Mouse (Mus musculus) spleen, postnatal 4 days (tissue): ENCODE data around the gene Itfg1.
"Not testable (repeated sequence)": the region's sequence is repeated elsewhere in the genome, so short reads cannot be mapped to it uniquely, and the experiment has no call there.

Experiments
- DNase-seq, 2 experiments: peaks; one replicate each; pipeline ENCODE4 v3.0.0; 2022; ENCODE audit warnings: low spot score in 2 of 2

Gene Itfg1

DNA sequence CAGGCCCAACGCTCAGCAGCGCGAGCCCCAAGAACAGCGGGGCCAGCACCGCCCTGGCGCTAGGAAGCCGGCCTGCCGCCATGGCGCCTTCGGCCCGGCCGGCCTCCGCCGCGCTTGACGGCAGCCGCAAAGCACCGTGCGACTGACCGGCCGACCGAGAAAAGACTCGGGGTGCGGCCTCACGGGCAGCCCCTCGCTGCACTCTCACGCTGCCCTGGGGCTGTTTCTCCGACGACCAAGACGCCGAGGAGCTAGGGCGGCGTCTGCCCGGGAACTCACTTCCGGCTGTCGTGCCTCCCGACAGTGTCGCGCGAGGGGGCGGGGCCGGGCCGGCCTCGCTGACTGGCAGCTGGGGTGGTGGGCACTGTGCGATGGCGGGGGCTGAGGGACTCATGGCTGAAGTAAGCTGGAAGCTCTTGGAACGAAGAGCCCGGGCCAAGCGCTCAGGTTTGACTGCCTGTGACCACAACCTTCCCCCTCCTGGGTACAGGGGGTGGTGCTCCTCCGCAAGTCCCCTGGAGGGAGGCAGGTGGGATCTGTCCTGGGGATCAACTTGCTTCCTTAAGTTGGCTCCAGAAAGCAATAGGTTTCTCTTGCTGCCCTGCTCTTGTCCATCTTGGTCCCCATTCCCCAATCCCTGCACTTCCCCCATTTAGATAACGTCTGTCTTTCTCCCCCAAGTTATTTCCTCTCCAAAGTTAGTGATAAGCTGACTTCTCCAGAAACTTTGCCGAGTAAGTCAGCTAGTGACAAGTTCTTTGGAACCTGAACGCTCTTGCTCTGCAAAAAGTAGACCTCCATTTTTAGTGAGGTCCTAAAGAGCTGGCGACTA, at the start of gene Itfg1, which contains the start of gene Phkb:
Gene Itfg1, minus strand, starts transcription at position 265 of the 832 bp plus-strand sequence.
Gene Phkb, plus strand, starts transcription at position 303 of the 832 bp plus-strand sequence.
- DNase-seq, result peak; percentile 89 to 96

DNA sequence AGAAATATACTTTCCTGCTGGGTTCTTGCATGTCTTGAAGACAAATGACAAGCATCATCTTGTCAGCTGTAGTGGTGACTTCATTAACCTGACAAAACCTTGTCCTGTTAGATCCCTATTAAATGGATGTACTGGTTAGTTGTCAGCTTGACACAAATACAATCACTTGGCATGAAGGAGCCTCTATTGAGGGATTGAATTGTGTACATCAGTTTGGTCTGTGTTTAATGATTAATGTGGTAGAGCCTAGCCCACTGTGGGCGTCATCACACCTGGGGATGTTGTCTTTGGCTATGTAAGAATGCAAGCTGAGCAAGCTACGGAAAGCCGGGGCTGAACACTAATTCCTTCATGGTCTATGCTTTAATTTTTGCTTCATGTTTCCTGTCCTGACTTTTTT, 44.1 kb upstream of the Itfg1 start:
- no peak for DNase-seq

- DNase-seq, result no peak
Measured at GRCm38 (mm10) chr8:85879624-85880023, 38.9 kb upstream of the Itfg1 start.

- DNase-seq, result no peak
Measured at GRCm38 (mm10) chr8:85877976-85878375, 37.3 kb upstream of the Itfg1 start.

GRCm38 (mm10) chr8:85871660-85872059, 30.9 kb upstream of the Itfg1 start:
- no peak for DNase-seq

DNA sequence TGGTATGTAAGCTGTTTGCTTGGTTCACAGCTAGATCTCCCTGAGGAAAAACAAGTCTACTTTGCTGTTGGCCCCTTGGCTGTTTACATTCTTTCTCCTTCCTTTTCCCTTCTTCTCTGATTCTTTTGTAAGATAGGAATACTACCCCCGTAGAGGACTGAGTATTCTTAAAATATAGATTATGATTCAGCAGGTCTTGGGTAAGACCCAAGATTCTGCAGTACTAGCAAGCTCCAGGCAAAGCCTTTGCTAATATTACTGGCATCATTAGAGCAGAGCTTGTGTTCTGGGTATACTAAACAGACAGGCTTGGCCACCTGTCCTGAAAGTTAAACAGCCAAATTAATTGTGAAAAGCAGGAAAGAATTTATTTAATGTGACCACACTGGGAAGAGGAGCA, 21.7 kb upstream of the Itfg1 start:
- DNase-seq, result no peak

- DNase-seq, result no peak
Measured at GRCm38 (mm10) chr8:85860612-85861011, 19.9 kb upstream of the Itfg1 start.

GRCm38 (mm10) chr8:85857227-85857896, 16.6 kb upstream of the Itfg1 start:
- DNase-seq, result not testable (repeated sequence)

DNA sequence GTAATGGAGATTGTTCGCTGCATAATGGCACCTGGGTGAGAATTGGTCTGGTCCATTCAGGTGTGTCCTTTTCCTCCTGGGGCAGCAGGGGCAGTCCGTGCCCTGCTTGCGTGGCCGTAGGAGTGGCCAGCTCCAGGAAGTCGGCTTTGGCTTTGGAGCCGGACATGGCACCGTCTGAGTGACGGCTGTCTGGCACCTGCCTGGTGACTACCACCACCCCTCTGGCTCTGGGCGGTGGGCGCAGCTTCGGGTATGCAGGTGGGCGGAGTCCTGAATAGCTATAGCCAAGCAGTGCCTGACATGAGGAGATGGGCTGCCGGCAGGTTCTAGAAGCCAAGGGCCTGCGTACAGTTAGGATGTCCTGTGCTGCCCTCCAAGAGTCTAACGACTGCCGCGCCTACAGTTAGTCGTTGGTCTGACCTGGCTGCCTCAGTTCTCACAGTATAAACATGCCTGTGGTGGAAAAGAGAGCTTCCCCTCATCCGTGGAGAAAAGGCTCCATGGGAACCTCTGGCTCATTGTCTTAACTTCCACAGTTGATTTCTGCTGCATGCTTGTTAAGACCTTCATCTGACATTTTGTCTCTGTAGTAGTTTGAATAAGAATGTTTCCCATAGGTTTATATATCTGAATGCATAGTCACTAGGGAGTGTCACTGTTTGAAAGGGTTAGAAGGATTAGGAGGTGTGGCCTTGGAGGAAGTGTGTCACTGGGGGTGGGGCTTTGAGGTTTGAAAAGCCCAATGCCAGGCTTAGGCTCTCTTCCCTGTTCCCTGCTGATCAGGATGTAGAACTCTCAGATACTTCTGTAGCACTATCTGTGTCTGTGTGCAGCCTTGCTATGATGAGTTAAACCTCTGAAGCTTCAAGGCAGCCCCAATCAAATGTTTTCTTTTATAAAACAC, 13.8 kb upstream of the Itfg1 start:
- DNase-seq, result no peak

GRCm38 (mm10) chr8:85845887-85846286, 5.2 kb upstream of the Itfg1 start:
- DNase-seq, result no peak

- DNase-seq, result no peak
Measured at GRCm38 (mm10) chr8:85841489-85841795, 721 bp upstream of the Itfg1 start.

- DNase-seq, result no peak
Measured at GRCm38 (mm10) chr8:85839916-85840656, 635 bp downstream of the Itfg1 start.

DNA sequence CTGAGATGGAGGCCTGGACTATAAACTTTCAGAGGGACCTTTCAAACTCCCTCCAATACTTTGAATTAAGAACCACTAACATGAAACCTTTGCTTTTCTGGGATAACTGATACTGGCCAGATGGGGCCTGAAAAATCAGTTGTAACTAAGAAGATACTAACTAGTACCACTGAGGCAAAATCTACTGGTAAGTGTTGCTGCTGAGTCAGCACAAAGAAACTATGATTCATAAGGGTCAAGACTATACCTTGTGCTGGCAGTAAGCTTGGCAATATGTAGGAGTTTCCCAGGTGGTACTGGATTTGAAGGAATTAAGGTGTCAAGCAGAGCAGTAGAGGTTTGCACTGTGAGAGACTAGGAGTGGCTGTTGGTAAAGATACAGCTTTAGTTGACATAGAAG, 27.1 kb downstream of the Itfg1 start:
- DNase-seq, result no peak

DNA sequence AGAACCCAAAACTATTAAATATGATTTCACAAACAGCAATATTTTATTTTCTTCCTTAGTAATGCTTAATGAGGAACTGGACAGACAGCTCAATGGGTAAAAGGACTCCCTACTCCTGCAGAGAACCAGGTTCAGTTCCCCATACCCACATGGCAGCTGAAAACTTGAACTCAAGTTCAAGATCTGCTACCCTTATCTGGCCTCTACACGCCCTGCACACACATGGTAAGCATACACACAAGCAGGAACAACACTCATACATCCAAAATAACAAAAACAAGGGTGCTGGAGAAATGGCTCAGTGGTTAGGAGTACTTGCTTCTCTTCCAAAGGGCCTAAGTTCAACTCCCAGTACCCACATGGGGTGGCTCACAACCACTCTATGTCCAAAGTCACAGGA, 39.3 kb downstream of the Itfg1 start:
- DNase-seq, result no peak

GRCm38 (mm10) chr8:85800164-85800563, 40.6 kb downstream of the Itfg1 start:
- no peak for DNase-seq

- DNase-seq, result not testable (repeated sequence)
Measured at GRCm38 (mm10) chr8:85796392-85796791, 44.3 kb downstream of the Itfg1 start.

DNA sequence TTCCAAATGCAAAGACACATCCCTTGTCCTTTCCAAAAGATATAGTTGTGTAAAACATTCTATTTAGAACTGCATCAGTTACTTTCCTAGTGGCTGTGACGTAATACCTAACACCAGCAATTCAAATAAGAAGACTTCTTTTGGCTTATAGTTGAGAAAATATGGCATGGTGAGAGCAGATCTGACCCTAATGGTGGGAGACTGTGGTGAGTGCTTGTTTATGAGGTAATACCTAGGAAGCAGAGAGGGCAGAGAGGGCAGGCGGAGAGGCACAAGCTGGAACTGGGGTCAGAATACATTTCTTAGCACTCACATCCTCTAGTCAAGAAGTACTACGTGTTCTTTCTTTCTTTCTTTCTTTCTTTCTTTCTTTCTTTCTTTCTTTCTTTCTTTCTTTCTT, 52.4 kb downstream of the Itfg1 start:
- no peak for DNase-seq

DNA sequence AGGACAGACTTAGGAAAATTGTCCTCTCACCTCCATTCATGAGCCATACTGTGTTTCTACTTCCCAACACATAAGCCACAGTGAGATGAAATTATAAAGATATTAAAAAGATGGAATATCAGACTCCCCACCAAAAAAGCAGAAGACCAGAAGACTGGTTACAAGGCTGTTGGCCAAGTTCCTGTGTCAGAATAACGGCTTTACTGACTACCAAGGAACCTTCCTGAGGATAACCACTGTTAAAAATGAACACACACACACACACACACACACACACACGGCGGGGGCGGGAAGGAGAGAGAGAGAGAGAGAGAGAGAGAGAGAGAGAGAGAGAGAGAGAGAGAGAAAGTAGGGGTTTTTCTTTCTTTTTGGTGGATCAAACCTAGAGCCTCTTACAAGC, 52.8 kb downstream of the Itfg1 start:
- no peak for DNase-seq

- no peak for DNase-seq
Measured at GRCm38 (mm10) chr8:85785506-85785905, 55.2 kb downstream of the Itfg1 start.

GRCm38 (mm10) chr8:85783871-85784270, 56.9 kb downstream of the Itfg1 start:
- no peak for DNase-seq

DNA sequence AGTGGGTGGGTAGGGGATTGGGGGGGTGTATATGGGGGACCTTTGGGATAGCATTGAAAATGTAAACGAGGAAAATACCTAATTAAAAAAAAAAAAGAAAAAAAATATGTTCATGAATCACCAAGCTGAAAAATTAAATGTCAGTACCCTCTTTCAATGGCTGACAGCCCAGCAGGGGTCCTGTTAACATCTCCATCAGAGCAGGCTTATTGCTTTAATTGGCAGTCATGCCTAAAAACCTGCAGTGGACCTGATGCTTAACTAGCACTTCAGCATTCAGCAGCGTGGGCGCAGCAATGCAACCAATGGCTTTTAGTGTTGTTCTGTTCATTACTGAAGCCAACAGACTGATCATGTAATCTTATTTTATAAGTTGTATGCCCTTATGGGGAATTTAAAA, 60.6 kb downstream of the Itfg1 start:
- DNase-seq, result no peak

DNA sequence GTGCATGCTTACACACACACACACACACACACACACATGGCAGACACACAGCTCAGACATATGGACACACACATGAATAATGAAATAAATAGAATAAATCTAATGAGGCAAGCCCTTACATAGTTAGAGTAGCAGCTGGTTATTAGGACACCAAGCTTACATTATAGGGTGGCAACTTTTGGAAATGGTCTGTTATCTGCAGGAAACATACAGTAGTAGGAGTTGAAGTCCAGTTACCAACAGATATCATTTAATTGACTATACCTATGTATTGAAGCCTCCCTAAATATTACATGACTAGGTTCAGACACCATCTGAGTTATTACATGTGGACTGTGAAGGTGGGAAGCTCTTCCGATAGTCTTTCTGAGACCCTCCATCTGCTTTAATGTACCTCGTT, 95.7 kb downstream of the Itfg1 start:
- no peak for DNase-seq
